Mouse (Mus musculus) lung, postnatal 0 days (tissue): ENCODE measurements around the gene Pycr1. TPM values are rescaled to one million over a fixed set of nuclear protein-coding genes. Genes with fewer than 3 reads are reported as not detected.

Experiments
- ATAC-seq: fragments of 200-750 bp; cut with Nextera tagmentation; 2 replicates; pipeline ENCODE4 v1.8.0; 2017; ENCODE audit warnings: moderate library complexity
- DNase-seq: peaks from one replicate; pipeline ENCODE4 v3.0.0-alpha.2; 2016; ENCODE audit warnings: low spot score
- H3K27ac ChIP-seq: fragments of 300-500 bp; sonication (generic); 2 replicates; pipeline ENCODE4 v1.5.1; 2014; ENCODE audit warnings: antibody characterized with exemption, mild to moderate bottlenecking, low read length, mixed read lengths
- H3K27me3 ChIP-seq: fragments of 300-500 bp; sonication (generic); replicated peaks from 2 replicates; pipeline ENCODE4 v1.6.1; 2014; ENCODE audit warnings: low read length, mixed read lengths; ENCODE audit not compliant: insufficient read depth
- H3K36me3 ChIP-seq: fragments of 300-500 bp; sonication (generic); 2 replicates; pipeline ENCODE4 v1.6.1; 2014; ENCODE audit warnings: low read length, mixed read lengths; ENCODE audit not compliant: insufficient read depth
- H3K4me1 ChIP-seq: fragments of 300-500 bp; sonication (generic); 2 replicates; pipeline ENCODE4 v1.6.1; 2014; ENCODE audit warnings: antibody characterized with exemption, low read depth, low read length, mixed read lengths; ENCODE audit not compliant: insufficient read depth
- H3K4me2 ChIP-seq: fragments of 300-500 bp; sonication (generic); replicated peaks from 2 replicates; pipeline ENCODE4 v1.6.1; 2014; ENCODE audit warnings: low read depth, mild to moderate bottlenecking, low read length, moderate library complexity, mixed read lengths
- H3K4me3 ChIP-seq: fragments of 300-500 bp; sonication (generic); 2 replicates; pipeline ENCODE4 v1.5.1; 2014; ENCODE audit warnings: low read depth, low read length
- H3K9ac ChIP-seq: fragments of 300-500 bp; sonication (generic); replicated peaks from 2 replicates; pipeline ENCODE4 v1.6.1; 2014; ENCODE audit warnings: low read depth, mild to moderate bottlenecking
- H3K9me3 ChIP-seq: fragments of 300-500 bp; sonication (generic); 2 replicates; pipeline ENCODE4 v1.6.1; 2016; ENCODE audit warnings: low read length, mixed read lengths
- CTCF ChIP-seq: IDR thresholded peaks from 2 replicates; pipeline ENCODE4 v1.5.1; 2016; ENCODE audit warnings: antibody characterized with exemption, mild to moderate bottlenecking
- EP300 ChIP-seq: IDR thresholded peaks from 2 replicates; pipeline ENCODE4 v1.6.1; 2016; ENCODE audit warnings: antibody characterized with exemption, mild to moderate bottlenecking, control low read depth
- WGBS: fragments of 180-500 bp; shearing (Covaris S2); extraction: QIAGEN DNeasy Blood & Tissue Kit; methylation state at CpG from one replicate; pipeline ENCODE4 v1.1.7; 2014; 5-methylcytosine and 5-hydroxymethylcytosine counted together
- polyA plus RNA-seq: library from polyadenylated mRNA; unstranded; fragments of >200 nt; fragmentation: Nextera tagmentation; extraction: Ambion mirVana; gene quantifications from 2 replicates; pipeline ENCODE4 v1.2.1, GENCODE M21; 2015

Pycr1 gene
- polyA plus RNA-seq, 1 experiment from 2014 or later, result 7.1 TPM

DNA sequence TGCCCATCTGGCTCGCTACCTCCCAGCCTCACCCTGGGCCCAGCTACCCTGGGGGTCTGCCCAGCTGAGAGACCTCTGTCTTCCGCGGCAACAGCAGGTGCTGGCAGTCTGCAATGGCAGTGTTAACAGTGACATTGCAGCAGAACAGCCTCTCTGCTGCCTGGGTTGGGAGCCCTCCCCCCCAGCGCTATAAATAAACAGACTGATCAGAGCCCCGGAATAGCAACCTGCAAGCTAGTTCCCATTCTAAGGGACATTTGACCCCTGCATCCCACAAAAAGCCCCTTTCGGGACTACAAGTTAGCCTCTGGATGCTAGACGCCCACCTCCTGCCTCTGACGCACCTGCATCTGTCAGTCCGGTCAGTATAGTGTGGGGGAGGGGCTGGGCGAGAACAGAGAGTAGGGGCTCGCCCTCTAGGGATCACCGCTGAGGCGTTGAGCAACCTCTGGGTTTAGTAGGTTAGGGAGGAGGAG is 4.5 kb upstream of the Pycr1 start, which contains the start of gene Myadml2:
Gene Myadml2 (minus strand): TSS at position 158 of the 476 bp plus-strand sequence.
- Histone ChIP-seq H3K4me1 (0 out of 2 replicates have a peak, but pooled peaks cover 3% of the 10 kb centered on the region), H3K27ac (no peak within 1 kb of the TSS), H3K9me3 (no peaks in the 10 kb centered on the region), H3K9ac (no peak within 1 kb of the TSS), H3K4me2 (peak within 1 kb of the TSS; percentile 52), H3K36me3 (no peaks in the 10 kb centered on the region), H3K27me3 (0 out of 2 replicates have a peak, but pooled peaks cover 6% of the 10 kb centered on the region), H3K4me3 (peak within 1 kb of the TSS; percentile 19; the same call in 1 of the 2 replicates)
- 7% methylated on average over 13 of the region's 13 CpGs for WGBS
- no peak for ATAC-seq
- no peak for TF ChIP-seq CTCF
- TF ChIP-seq EP300, result no peak
- peak; percentile 45 for DNase-seq

DNA sequence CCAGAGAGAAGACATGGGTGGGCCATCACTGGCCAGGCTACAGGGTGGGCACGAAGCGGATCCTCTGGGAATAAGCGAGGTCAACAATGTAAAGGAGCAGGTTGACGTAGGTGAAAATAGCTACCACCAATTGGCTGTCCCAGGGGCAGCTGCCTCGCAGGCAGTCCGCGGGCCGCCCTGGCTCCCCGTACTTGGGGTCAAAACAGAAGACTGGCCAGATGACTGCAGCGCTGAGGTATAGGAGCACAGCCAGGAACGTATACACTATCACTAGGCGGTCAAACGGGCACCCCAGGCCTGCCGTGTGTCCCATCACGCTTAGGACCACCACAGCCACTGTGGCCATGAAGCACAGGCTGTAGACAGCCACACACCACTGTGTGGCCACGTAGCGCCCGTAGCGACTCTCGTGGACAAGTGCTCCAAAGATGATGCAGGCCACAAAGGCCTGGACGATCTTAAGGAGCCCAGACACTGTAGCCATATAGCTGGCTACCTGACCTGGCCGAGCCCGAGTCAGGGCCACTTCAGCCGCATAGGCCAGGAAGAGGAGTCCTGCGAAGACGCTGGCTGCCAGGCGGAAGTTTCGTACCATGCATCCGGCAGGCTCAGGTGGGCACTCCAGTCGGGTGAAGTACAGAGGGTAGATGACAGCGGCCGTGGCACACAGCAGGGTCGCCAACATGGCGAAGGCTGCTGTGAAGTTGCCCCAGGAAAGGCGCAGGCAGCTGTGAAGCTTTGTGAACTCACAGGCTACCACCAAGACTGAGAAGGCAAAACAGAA is 3.7 kb upstream of the Pycr1 start:
- TF ChIP-seq EP300, result no peak
- TF ChIP-seq CTCF, result no peak
- Histone ChIP-seq H3K4me3 (0 out of 2 replicates have a peak overlapping the region, but pooled peaks have one; percentile 19), H3K9ac (no peak overlapping the region), H3K9me3 (no peaks in the 10 kb centered on the region), H3K27ac (no peak overlapping the region), H3K4me1 (0 out of 2 replicates have a peak, but pooled peaks cover 3% of the 10 kb centered on the region), H3K4me2 (peak overlapping the region; percentile 52), H3K27me3 (0 out of 2 replicates have a peak, but pooled peaks cover 6% of the 10 kb centered on the region), H3K36me3 (no peaks in the 10 kb centered on the region)
- ATAC-seq, result no peak
- no peak for DNase-seq
- 74% methylated on average over 35 of the region's 35 CpGs for WGBS

- H3K36me3 ChIP-seq, result no peaks in the 10 kb centered on the region
- 0 out of 2 replicates have a peak, but pooled peaks cover 3% of the 10 kb centered on the region for H3K4me1 ChIP-seq
- ATAC-seq, result peak; percentile 58
- DNase-seq, result no peak
- 0 out of 2 replicates have a peak, but pooled peaks cover 3% of the 10 kb centered on the region for H3K27me3 ChIP-seq
- no peak for TF ChIP-seq EP300
- no peak for TF ChIP-seq CTCF
- no peaks in the 10 kb centered on the region for H3K9me3 ChIP-seq
- H3K27ac ChIP-seq, result no peak overlapping the region
- under 1% methylated on average over 18 of the region's 18 CpGs for whole genome bisulfite sequencing
- H3K4me2 ChIP-seq, result peak overlapping the region; percentile 80
- H3K4me3 ChIP-seq, result peak overlapping the region; percentile 38
- peak overlapping the region; percentile 36 for H3K9ac ChIP-seq
Observed at GRCm38 (mm10) chr11:120642939-120643600, 499 bp downstream of the Pycr1 start.

DNA sequence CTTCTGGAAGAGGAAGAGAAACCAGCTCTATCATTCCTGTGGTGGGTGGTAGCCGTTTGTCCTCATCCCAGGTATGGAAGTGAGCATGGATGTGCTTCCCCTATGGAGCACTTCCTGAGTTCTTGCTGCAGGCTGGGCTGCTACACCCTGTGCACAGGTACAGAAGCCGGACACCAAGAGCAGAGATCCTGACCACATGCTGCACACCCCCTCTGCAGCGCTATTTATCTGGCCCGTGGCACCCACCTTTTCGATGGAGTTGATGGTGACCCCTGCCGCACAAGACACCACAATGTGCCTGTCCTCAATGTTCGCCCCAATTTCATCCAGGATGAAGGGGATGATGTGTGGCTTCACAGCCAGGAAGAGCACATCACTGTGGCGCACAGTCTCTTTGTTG is 1.7 kb downstream of the Pycr1 start:
- Histone ChIP-seq H3K4me3 (no peak overlapping the region), H3K27ac (no peak overlapping the region), H3K27me3 (no peaks in the 10 kb centered on the region), H3K4me1 (0 out of 2 replicates have a peak, but pooled peaks cover 3% of the 10 kb centered on the region), H3K4me2 (no peak overlapping the region), H3K9me3 (no peaks in the 10 kb centered on the region), H3K36me3 (no peaks in the 10 kb centered on the region), H3K9ac (no peak overlapping the region)
- no peak for TF ChIP-seq EP300
- TF ChIP-seq CTCF, result no peak
- DNase-seq (no peak), ATAC-seq (no peak)
- WGBS, result 85% methylated on average over 8 of the region's 8 CpGs

DNA sequence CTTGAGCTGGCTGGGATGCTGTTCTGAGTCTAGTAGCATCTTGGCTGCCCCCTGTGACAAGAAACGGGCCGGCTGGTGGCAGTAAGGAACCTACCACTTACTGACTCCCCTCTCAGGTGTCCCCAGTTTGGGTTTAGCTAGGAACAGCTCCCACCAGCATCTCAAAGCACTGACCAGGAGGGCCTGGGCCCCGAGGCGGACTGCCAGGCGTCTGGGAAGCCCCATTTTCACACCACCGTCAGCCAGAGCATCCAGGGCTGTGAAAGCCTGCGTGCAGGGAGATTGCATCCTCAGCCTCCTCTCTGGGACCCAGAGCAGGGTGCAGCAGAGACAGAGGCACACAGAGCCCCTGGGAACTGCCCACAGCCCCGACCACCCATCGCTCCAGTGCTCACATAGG is 2.3 kb downstream of the Pycr1 start:
- H3K36me3 ChIP-seq, result no peaks in the 10 kb centered on the region
- 0 out of 2 replicates have a peak, but pooled peaks cover 3% of the 10 kb centered on the region for H3K4me1 ChIP-seq
- H3K27ac ChIP-seq, result no peak overlapping the region
- WGBS, result 66% methylated on average over 9 of the region's 9 CpGs
- TF ChIP-seq CTCF (no peak), EP300 (no peak)
- H3K4me2 ChIP-seq, result no peak overlapping the region
- no peak for ATAC-seq
- H3K4me3 ChIP-seq, result no peak overlapping the region
- no peaks in the 10 kb centered on the region for H3K27me3 ChIP-seq
- H3K9ac ChIP-seq, result no peak overlapping the region
- H3K9me3 ChIP-seq, result no peaks in the 10 kb centered on the region
- DNase-seq, result no peak

- DNase-seq (no peak), ATAC-seq (no peak)
- H3K27ac ChIP-seq, result no peak overlapping the region
- TF ChIP-seq CTCF (no peak), EP300 (no peak)
- H3K27me3 ChIP-seq, result no peaks in the 10 kb centered on the region
- H3K4me2 ChIP-seq, result no peak overlapping the region
- WGBS, result 90% methylated on average over 5 of the region's 5 CpGs
- no peaks in the 10 kb centered on the region for H3K9me3 ChIP-seq
- no peak overlapping the region for H3K9ac ChIP-seq
- H3K36me3 ChIP-seq, result no peaks in the 10 kb centered on the region
- H3K4me1 ChIP-seq, result peaks cover 17% of the 10 kb centered on the region
- no peak overlapping the region for H3K4me3 ChIP-seq
Observed at GRCm38 (mm10) chr11:120634810-120635209, 8.8 kb downstream of the Pycr1 start.
